Mouse (Mus musculus) heart, postnatal 0 days (tissue): Measurements from ENCODE around the gene Tbc1d21. TPM values are rescaled to one million over a fixed set of nuclear protein-coding genes. Genes with fewer than 3 reads are reported as not detected.

Source experiments
- ATAC-seq: fragments of 200-750 bp; cut with Nextera tagmentation; 2 replicates; pipeline ENCODE4 v1.8.0; 2017; ENCODE audit warnings: low read depth, moderate number of reproducible peaks, moderate library complexity; ENCODE audit not compliant: insufficient read depth
- DNase-seq: peaks from one replicate; pipeline ENCODE4 v3.0.0-alpha.2; 2016; ENCODE audit warnings: low spot score
- H3K27ac ChIP-seq: fragments of 300-500 bp; sonication (generic); 2 replicates; pipeline ENCODE4 v1.5.1; 2014; ENCODE audit warnings: low read depth, mild to moderate bottlenecking
- H3K27me3 ChIP-seq: fragments of 300-500 bp; sonication (generic); 2 replicates; pipeline ENCODE4 v1.6.1; 2014; ENCODE audit warnings: low read length, mixed read lengths; ENCODE audit not compliant: control insufficient read depth, insufficient read depth
- H3K36me3 ChIP-seq: fragments of 300-500 bp; sonication (generic); replicated peaks from 2 replicates; pipeline ENCODE4 v1.6.1; 2014; ENCODE audit warnings: low read length, mixed read lengths; ENCODE audit not compliant: control insufficient read depth, insufficient read depth
- H3K4me1 ChIP-seq: fragments of 300-500 bp; sonication (generic); 2 replicates; pipeline ENCODE4 v1.6.1; 2014; ENCODE audit warnings: antibody characterized with exemption; ENCODE audit not compliant: control insufficient read depth, insufficient read depth
- H3K4me2 ChIP-seq: fragments of 300-500 bp; sonication (generic); 2 replicates; pipeline ENCODE4 v1.6.1; 2014; ENCODE audit warnings: low read depth, mild to moderate bottlenecking, low read length, moderate library complexity
- H3K4me3 ChIP-seq: fragments of 300-500 bp; sonication (generic); 2 replicates; pipeline ENCODE4 v1.5.1; 2014; ENCODE audit warnings: low read depth, low read length
- H3K9ac ChIP-seq: fragments of 300-500 bp; sonication (generic); replicated peaks from 2 replicates; pipeline ENCODE4 v1.6.1; 2014; ENCODE audit warnings: low read depth, low read length, mixed read lengths
- H3K9me3 ChIP-seq: fragments of 300-500 bp; sonication (generic); replicated peaks from 2 replicates; pipeline ENCODE4 v1.6.1; 2016; ENCODE audit warnings: low read length; ENCODE audit not compliant: control insufficient read depth
- CTCF ChIP-seq: IDR thresholded peaks from 2 replicates; pipeline ENCODE4 v1.5.1; 2016; ENCODE audit warnings: antibody characterized with exemption, control low read depth, low read depth
- EP300 ChIP-seq: IDR thresholded peaks from 2 replicates; pipeline ENCODE4 v1.6.1; 2016; ENCODE audit warnings: antibody characterized with exemption, low read depth
- WGBS: fragments of 180-500 bp; shearing (Covaris S2); extraction: QIAGEN DNeasy Blood & Tissue Kit; methylation state at CpG from one replicate; pipeline ENCODE4 v1.1.7; 2014; 5-methylcytosine and 5-hydroxymethylcytosine counted together
- polyA plus RNA-seq: library from polyadenylated mRNA; unstranded; fragments of >200 nt; fragmentation: Nextera tagmentation; extraction: Ambion mirVana; gene quantifications from 2 replicates; pipeline ENCODE4 v1.2.1, GENCODE M21; 2015
- total RNA-seq: library from RNA; depleted of rRNA; stranded (reverse); fragments of >200 nt; gene quantifications from 2 replicates; pipeline ENCODE4 v1.2.3, GENCODE M21; 2014; ENCODE audit warnings: low replicate concordance; rRNA removed

The Tbc1d21 gene
- not detected in 2 replicates for total RNA-seq
- polyA plus RNA-seq = not detected in 2 replicates

- H3K9ac ChIP-seq = no peak within 1 kb of the TSS
- no peaks in the 10 kb centered on the region for H3K36me3 ChIP-seq
- no peak for ATAC-seq
- H3K4me3 ChIP-seq = no peak within 1 kb of the TSS
- H3K4me2 ChIP-seq = no peak within 1 kb of the TSS
- no peak for TF ChIP-seq EP300
- TF ChIP-seq CTCF = no peak
- no peaks in the 10 kb centered on the region for H3K27me3 ChIP-seq
- DNase-seq = no peak
- H3K4me1 ChIP-seq = no peaks in the 10 kb centered on the region
- H3K27ac ChIP-seq = no peak within 1 kb of the TSS
- 90% methylated on average over 1 of the region's 1 CpGs for WGBS
- no peaks in the 10 kb centered on the region for H3K9me3 ChIP-seq
These were observed at the start of gene Tbc1d21 for GRCm38 (mm10) chr9:58370355-58370754. Gene Tbc1d21, minus strand, starts transcription at chr9:58370455.

DNA sequence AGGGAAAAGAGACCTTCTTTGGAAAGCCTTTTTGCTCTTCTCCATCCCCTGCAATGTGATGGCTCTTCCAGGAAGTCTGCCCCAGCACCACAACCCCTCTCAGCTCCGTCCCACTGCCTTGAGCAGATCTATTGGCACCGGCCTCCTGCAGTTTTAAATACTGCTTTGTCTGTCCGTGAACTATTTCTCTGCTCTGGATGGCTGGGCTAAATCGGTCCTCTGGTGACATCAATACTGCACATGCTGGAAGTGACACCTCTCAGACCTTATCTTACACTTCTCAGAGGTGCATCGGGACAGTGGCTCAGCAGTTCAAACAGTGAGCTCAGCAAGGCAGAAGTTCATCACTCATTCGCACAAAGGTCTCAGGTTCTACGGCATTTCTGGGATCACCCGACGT, 41.3 kb upstream of the Tbc1d21 start:
- Histone ChIP-seq H3K27ac (peak overlapping the region; percentile 26; the same call in 1 of the 2 replicates), H3K4me3 (no peak overlapping the region), H3K4me2 (no peak overlapping the region; the same call in 1 of the 2 replicates), H3K9ac (no peak overlapping the region), H3K9me3 (no peaks in the 10 kb centered on the region), H3K27me3 (no peaks in the 10 kb centered on the region), H3K36me3 (no peaks in the 10 kb centered on the region), H3K4me1 (peaks cover 20% of the 10 kb centered on the region)
- WGBS = 35% methylated on average over 9 of the region's 9 CpGs
- ATAC-seq (peak; percentile 52; the same call in 1 of the 2 replicates), DNase-seq (peak; percentile 59)
- TF ChIP-seq CTCF (no peak), EP300 (no peak)

- Histone ChIP-seq H3K4me1 (peaks cover 20% of the 10 kb centered on the region), H3K4me3 (no peak overlapping the region), H3K36me3 (no peaks in the 10 kb centered on the region), H3K9me3 (no peaks in the 10 kb centered on the region), H3K27ac (no peak overlapping the region), H3K27me3 (no peaks in the 10 kb centered on the region), H3K4me2 (no peak overlapping the region), H3K9ac (no peak overlapping the region)
- peak; percentile 13 for DNase-seq
- TF ChIP-seq EP300 (0 out of 2 replicates have a peak, but pooled peaks have one; percentile 36), CTCF (no peak)
- WGBS = 49% methylated on average over 4 of the region's 4 CpGs
- ATAC-seq = peak; percentile 83
These were observed 39.9 kb upstream of the Tbc1d21 start for GRCm38 (mm10) chr9:58410057-58410735.

GRCm38 (mm10) chr9:58409247-58409646, 39.0 kb upstream of the Tbc1d21 start:
- TF ChIP-seq CTCF (no peak), EP300 (no peak)
- DNase-seq = no peak
- Histone ChIP-seq H3K36me3 (no peaks in the 10 kb centered on the region), H3K27me3 (no peaks in the 10 kb centered on the region), H3K27ac (no peak overlapping the region), H3K4me3 (no peak overlapping the region), H3K4me2 (no peak overlapping the region), H3K9ac (no peak overlapping the region), H3K4me1 (peaks cover 20% of the 10 kb centered on the region), H3K9me3 (no peaks in the 10 kb centered on the region)
- ATAC-seq = no peak
- WGBS = 61% methylated on average over 2 of the region's 2 CpGs

DNA sequence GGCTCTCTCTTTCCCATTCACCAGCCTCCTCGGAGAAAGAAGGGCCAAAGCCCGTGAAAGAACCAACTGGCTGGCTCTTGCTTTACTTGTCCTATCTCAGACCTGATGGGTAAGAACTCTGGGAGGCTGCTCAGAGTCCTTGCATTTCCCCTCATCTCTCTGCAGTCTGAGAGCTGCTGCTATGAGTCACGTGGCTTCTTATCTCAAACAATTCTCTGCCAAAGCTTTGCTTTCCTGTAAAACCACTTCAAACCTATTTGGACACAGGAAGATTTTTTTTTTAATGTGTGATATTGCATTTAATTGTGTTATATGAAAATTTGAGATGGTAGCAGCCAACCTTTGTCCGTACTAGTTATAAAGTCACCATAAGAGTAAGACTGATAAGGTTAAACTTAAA, 34.2 kb upstream of the Tbc1d21 start:
- Histone ChIP-seq H3K4me2 (no peak overlapping the region), H3K4me1 (no peaks in the 10 kb centered on the region), H3K4me3 (no peak overlapping the region), H3K9me3 (no peaks in the 10 kb centered on the region), H3K27ac (no peak overlapping the region), H3K9ac (no peak overlapping the region), H3K36me3 (no peaks in the 10 kb centered on the region), H3K27me3 (peaks cover 4% of the 10 kb centered on the region; the same call in 1 of the 2 replicates)
- ATAC-seq = no peak
- TF ChIP-seq EP300 = no peak
- DNase-seq = no peak
- 30% methylated on average over 4 of the region's 4 CpGs for WGBS
